Mouse (Mus musculus) lung, adult 2 months (tissue): ENCODE results near the gene Cetn3.

ENCODE experiments used
- CTCF ChIP-seq: fragments of 200-500 bp; IDR thresholded peaks from 2 replicates; pipeline ENCODE4 v1.5.1; 2011; ENCODE audit warnings: mild to moderate bottlenecking, low read length, control low read depth; ENCODE audit not compliant: insufficient read depth
- POLR2A ChIP-seq: fragments of 200-500 bp; IDR thresholded peaks from 2 replicates; pipeline ENCODE4 v1.6.1; 2011; ENCODE audit warnings: low read depth, mild to moderate bottlenecking, control low read depth, low read length, borderline replicate concordance; ENCODE audit errors: extremely low read depth

GRCm38 (mm10) chr13:81836386-81837177 is 53.7 kb downstream of the Cetn3 start:
- TF ChIP-seq CTCF (no peak), POLR2A (no peak)
